Mouse (Mus musculus): ENCODE measurements around the gene Foxj3. TPM values are rescaled to one million over a fixed set of nuclear protein-coding genes. Genes with fewer than 3 reads are reported as not detected.

Foxj3 gene
- polyA plus RNA-seq, 1 experiment from 2014 or later, result 23.0 TPM

DNA sequence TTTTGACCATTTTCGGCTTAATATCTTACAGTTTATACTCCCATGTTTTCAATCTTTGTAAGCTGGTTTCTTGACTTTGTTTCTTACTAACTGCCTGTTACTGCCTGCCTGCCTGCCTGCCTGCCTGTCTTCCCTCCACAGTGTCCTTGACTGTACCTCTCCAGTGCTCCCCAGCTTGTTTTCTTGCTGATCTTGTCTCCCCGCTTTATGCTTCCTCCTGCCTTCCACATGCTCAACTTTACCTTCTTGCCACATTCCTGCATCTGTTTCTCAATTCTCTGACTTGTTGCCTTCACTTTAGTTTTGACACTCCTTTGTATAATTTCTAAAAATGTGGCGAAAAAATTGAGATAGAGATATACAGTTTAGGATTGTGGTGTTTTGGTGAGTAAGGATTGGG, 35.9 kb downstream of the Foxj3 start:
- Histone ChIP-seq H3K27me3 (ENCODE audit: control insufficient read depth, insufficient read depth, low read length) (no peaks in the 10 kb centered on the region), H3K4me3 (ENCODE audit: control insufficient read depth in 1 of 2, insufficient read depth in 1 of 2, low read depth in 1 of 2, low read length in 2 of 2) (no peak overlapping the region), H3K9me3 (ENCODE audit: control insufficient read depth, low read length) (no peaks in the 10 kb centered on the region), H3K9ac (ENCODE audit: low read length) (no peak overlapping the region), H3K4me1 (ENCODE audit: control insufficient read depth in 2 of 2, insufficient read depth in 2 of 2, low read length in 2 of 2) (peaks cover 3 to 41% of the 10 kb centered on the region in 2 experiments), H3K27ac (replicated peaks in 1 of 2; ENCODE audit: control insufficient read depth in 1 of 2, insufficient read depth in 1 of 2, low read depth in 2 of 2, low read length in 2 of 2) (0 out of 4 replicates have a peak overlapping the region, but pooled peaks of 1 of the 2 experiments have one; percentile 10), H3K36me3 (ENCODE audit: control insufficient read depth, insufficient read depth, low read length) (peaks cover 14% of the 10 kb centered on the region; the same call in 1 of the 2 replicates), H3K4me2 (ENCODE audit: low read length) (no peak overlapping the region)
- ATAC-seq (ENCODE audit: insufficient number of reproducible peaks, insufficient read depth, low FRiP score, low read depth), result no peak
- 93% methylated on average over 3 of the region's 3 CpGs for WGBS

DNA sequence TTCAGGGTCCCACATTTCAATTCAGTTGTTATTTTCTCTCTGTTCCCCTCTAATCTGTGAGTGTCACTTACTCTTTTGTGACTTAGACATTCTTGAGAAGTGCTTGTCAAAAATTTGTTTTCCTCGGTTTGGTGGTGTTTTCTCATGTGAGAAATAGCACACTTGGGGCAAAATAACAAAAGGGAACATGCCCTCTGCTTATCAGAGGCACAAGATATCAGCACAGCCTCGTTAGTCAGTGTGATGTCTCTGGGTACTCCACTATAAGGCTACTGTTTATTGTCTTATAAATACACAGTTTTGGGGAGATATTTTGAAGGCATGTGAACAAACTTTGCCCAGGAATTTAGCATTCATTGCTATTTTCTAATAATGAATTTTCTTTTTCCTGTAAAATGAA, 37.7 kb downstream of the Foxj3 start:
- Histone ChIP-seq H3K9me3 (ENCODE audit: control insufficient read depth, low read length) (no peaks in the 10 kb centered on the region), H3K4me1 (ENCODE audit: control insufficient read depth in 2 of 2, insufficient read depth in 2 of 2, low read length in 2 of 2) (peaks cover 3 to 34% of the 10 kb centered on the region in 2 experiments), H3K27me3 (ENCODE audit: control insufficient read depth, insufficient read depth, low read length) (no peaks in the 10 kb centered on the region), H3K4me2 (ENCODE audit: low read length) (no peak overlapping the region), H3K4me3 (ENCODE audit: control insufficient read depth in 1 of 2, insufficient read depth in 1 of 2, low read depth in 1 of 2, low read length in 2 of 2) (no peak overlapping the region), H3K27ac (replicated peaks in 1 of 2; ENCODE audit: control insufficient read depth in 1 of 2, insufficient read depth in 1 of 2, low read depth in 2 of 2, low read length in 2 of 2) (no peak overlapping the region), H3K9ac (ENCODE audit: low read length) (no peak overlapping the region), H3K36me3 (ENCODE audit: control insufficient read depth, insufficient read depth, low read length) (peaks cover 14% of the 10 kb centered on the region; the same call in 1 of the 2 replicates)
- no peak for ATAC-seq (ENCODE audit: insufficient number of reproducible peaks, insufficient read depth, low FRiP score, low read depth)
- 11% methylated on average over 2 of the region's 2 CpGs for WGBS

DNA sequence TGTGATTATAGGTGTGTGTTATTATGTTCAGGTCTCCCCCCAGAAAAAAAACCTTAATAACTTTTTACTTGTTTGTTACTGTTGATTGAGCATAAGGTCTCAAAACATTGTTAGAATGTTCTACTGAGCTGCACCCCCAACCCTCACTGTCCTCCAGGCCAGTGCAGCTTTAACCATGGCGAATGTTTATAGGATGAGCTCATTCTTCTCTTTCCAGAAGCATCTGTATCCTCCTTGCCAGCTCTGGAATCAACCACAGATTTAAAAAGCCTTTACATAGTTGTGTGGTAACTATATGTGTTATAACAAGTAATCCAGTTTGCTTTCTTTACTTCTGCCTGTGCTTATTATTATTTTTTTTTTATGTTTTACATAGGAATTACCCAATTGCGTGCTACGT, 38.7 kb downstream of the Foxj3 start:
- no peak overlapping the region for H3K4me3 ChIP-seq (ENCODE audit: control insufficient read depth in 1 of 2, insufficient read depth in 1 of 2, low read depth in 1 of 2, low read length in 2 of 2)
- ATAC-seq (ENCODE audit: insufficient number of reproducible peaks, insufficient read depth, low FRiP score, low read depth), result no peak
- no peaks in the 10 kb centered on the region for H3K9me3 ChIP-seq (ENCODE audit: control insufficient read depth, low read length)
- H3K4me2 ChIP-seq (ENCODE audit: low read length), result no peak overlapping the region
- peaks cover 14% of the 10 kb centered on the region; the same call in 1 of the 2 replicates for H3K36me3 ChIP-seq (ENCODE audit: control insufficient read depth, insufficient read depth, low read length)
- H3K27ac ChIP-seq (replicated peaks in 1 of 2; ENCODE audit: control insufficient read depth in 1 of 2, insufficient read depth in 1 of 2, low read depth in 2 of 2, low read length in 2 of 2), result peak overlapping the region in 1 of 2 experiments; percentile 68; a peak in 1 of 4 replicates
- no peaks in the 10 kb centered on the region for H3K27me3 ChIP-seq (ENCODE audit: control insufficient read depth, insufficient read depth, low read length)
- no peak overlapping the region for H3K9ac ChIP-seq (ENCODE audit: low read length)
- 68% methylated on average over 3 of the region's 3 CpGs for WGBS
- H3K4me1 ChIP-seq (ENCODE audit: control insufficient read depth in 2 of 2, insufficient read depth in 2 of 2, low read length in 2 of 2), result peaks cover 3 to 34% of the 10 kb centered on the region in 2 experiments

DNA sequence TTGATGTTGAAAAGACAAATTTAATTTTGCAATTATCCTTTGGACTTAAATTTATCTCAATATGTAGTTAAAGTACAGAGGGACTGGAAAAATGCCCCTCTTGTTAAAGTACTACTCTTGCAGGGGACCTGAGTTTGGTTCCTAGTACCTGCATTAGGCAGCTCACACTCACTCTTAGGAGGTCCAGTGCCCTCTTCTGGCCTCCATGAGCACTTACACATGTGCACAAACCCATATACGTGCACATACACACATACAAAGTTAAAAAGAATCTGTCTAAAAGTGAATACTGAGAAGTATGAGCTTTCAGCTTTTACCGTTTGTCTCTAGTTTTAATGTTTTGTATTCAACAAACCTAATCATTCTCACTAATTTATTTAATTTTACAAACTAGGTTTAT, 51.2 kb downstream of the Foxj3 start:
- no peaks in the 10 kb centered on the region for H3K9me3 ChIP-seq (ENCODE audit: control insufficient read depth, low read length)
- WGBS, result 94% methylated on average over 2 of the region's 2 CpGs
- no peak overlapping the region for H3K27ac ChIP-seq (replicated peaks in 1 of 2; ENCODE audit: control insufficient read depth in 1 of 2, insufficient read depth in 1 of 2, low read depth in 2 of 2, low read length in 2 of 2)
- H3K4me1 ChIP-seq (ENCODE audit: control insufficient read depth in 2 of 2, insufficient read depth in 2 of 2, low read length in 2 of 2), result peaks cover 0 to 19% of the 10 kb centered on the region in 2 experiments; a peak in 2 of 4 replicates
- H3K27me3 ChIP-seq (ENCODE audit: control insufficient read depth, insufficient read depth, low read length), result no peaks in the 10 kb centered on the region
- H3K36me3 ChIP-seq (ENCODE audit: control insufficient read depth, insufficient read depth, low read length), result peaks cover 25% of the 10 kb centered on the region
- no peak for ATAC-seq (ENCODE audit: insufficient number of reproducible peaks, insufficient read depth, low FRiP score, low read depth)
- H3K9ac ChIP-seq (ENCODE audit: low read length), result no peak overlapping the region
- no peak overlapping the region for H3K4me2 ChIP-seq (ENCODE audit: low read length)
- H3K4me3 ChIP-seq (ENCODE audit: control insufficient read depth in 1 of 2, insufficient read depth in 1 of 2, low read depth in 1 of 2, low read length in 2 of 2), result no peak overlapping the region

DNA sequence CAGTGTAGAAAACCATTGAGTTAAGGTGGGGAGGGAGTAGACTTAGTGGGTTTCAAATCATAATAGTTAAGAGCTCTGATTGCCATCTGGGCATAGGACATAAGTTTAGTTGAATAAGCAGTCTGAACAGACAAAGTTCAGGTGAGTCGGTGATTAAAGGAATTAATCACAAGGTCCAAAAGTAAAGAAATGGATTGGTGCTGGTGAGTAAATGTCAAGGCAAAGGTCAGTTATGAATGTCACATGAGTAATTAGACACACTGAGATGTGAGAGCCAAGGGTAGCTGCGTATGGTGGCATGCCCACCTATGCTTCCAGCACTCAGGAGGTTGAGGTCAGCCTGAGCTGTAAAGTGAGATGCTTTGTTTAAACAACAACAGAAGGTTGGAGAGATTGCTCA, 52.6 kb downstream of the Foxj3 start:
- WGBS, result 74% methylated on average over 2 of the region's 2 CpGs
- no peak for ATAC-seq (ENCODE audit: insufficient number of reproducible peaks, insufficient read depth, low FRiP score, low read depth)
- H3K9ac ChIP-seq (ENCODE audit: low read length), result no peak overlapping the region

DNA sequence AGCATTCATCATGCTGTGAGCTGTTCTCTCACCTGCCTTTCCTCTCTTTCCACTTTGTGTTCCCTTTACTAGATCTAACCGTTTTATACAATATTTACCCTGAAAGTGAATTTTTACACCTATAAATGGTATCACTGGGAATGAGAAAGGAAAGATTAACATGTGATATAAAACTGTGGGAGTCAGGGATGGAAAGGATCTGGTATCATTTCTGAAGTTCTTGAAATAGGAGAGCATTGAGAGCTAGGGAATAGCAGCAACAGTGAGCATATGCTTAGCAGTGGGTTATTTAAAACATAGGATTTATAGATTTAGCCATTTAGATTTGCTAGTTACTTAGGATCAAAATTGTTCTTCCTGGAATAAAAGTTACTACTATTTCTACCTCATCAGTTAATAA, 53.2 kb downstream of the Foxj3 start:
- H3K4me1 ChIP-seq (ENCODE audit: control insufficient read depth in 2 of 2, insufficient read depth in 2 of 2, low read length in 2 of 2), result peaks cover 0 to 13% of the 10 kb centered on the region in 2 experiments; a peak in 2 of 4 replicates
- WGBS, result 75% methylated on average over 1 of the region's 1 CpGs
- no peaks in the 10 kb centered on the region for H3K9me3 ChIP-seq (ENCODE audit: control insufficient read depth, low read length)
- no peak for ATAC-seq (ENCODE audit: insufficient number of reproducible peaks, insufficient read depth, low FRiP score, low read depth)
- no peak overlapping the region for H3K9ac ChIP-seq (ENCODE audit: low read length)
- no peak overlapping the region for H3K4me2 ChIP-seq (ENCODE audit: low read length)
- no peak overlapping the region for H3K4me3 ChIP-seq (ENCODE audit: control insufficient read depth in 1 of 2, insufficient read depth in 1 of 2, low read depth in 1 of 2, low read length in 2 of 2)
- H3K27me3 ChIP-seq (ENCODE audit: control insufficient read depth, insufficient read depth, low read length), result no peaks in the 10 kb centered on the region
- H3K27ac ChIP-seq (replicated peaks in 1 of 2; ENCODE audit: control insufficient read depth in 1 of 2, insufficient read depth in 1 of 2, low read depth in 2 of 2, low read length in 2 of 2), result no peak overlapping the region
- peaks cover 25% of the 10 kb centered on the region for H3K36me3 ChIP-seq (ENCODE audit: control insufficient read depth, insufficient read depth, low read length)

More for the DNA sequence above, 52.6 kb downstream of the Foxj3 start:
- Histone ChIP-seq H3K4me3 (ENCODE audit: control insufficient read depth in 1 of 2, insufficient read depth in 1 of 2, low read depth in 1 of 2, low read length in 2 of 2) (no peak overlapping the region), H3K4me1 (ENCODE audit: control insufficient read depth in 2 of 2, insufficient read depth in 2 of 2, low read length in 2 of 2) (peaks cover 0 to 13% of the 10 kb centered on the region in 2 experiments; a peak in 2 of 4 replicates), H3K4me2 (ENCODE audit: low read length) (no peak overlapping the region), H3K27ac (replicated peaks in 1 of 2; ENCODE audit: control insufficient read depth in 1 of 2, insufficient read depth in 1 of 2, low read depth in 2 of 2, low read length in 2 of 2) (no peak overlapping the region), H3K9me3 (ENCODE audit: control insufficient read depth, low read length) (no peaks in the 10 kb centered on the region), H3K27me3 (ENCODE audit: control insufficient read depth, insufficient read depth, low read length) (no peaks in the 10 kb centered on the region), H3K36me3 (ENCODE audit: control insufficient read depth, insufficient read depth, low read length) (peaks cover 25% of the 10 kb centered on the region)

DNA sequence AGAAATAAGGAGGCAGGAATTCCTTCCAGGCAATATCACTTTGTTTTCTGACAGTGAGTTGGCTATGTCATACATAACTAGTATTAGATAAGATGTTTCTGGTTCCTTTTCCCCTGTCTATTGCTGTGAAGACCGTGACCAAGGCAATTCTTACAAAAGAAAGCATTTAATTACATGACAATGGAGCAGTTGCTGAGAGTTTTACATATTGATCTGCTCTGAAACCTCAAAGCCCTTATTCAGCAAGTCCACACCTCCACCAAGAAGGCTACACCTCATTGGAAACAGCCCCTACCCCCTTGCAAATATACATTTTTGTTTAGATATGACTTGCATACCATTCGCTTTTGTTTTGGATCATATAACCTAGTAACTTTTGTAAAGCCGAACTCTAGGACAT, 55.7 kb downstream of the Foxj3 start:
- peaks cover 0 to 13% of the 10 kb centered on the region in 2 experiments; a peak in 2 of 4 replicates for H3K4me1 ChIP-seq (ENCODE audit: control insufficient read depth in 2 of 2, insufficient read depth in 2 of 2, low read length in 2 of 2)
- H3K4me2 ChIP-seq (ENCODE audit: low read length), result no peak overlapping the region
- H3K36me3 ChIP-seq (ENCODE audit: control insufficient read depth, insufficient read depth, low read length), result peaks cover 6% of the 10 kb centered on the region
- 69% methylated on average over 3 of the region's 3 CpGs for WGBS
- H3K4me3 ChIP-seq (ENCODE audit: control insufficient read depth in 1 of 2, insufficient read depth in 1 of 2, low read depth in 1 of 2, low read length in 2 of 2), result no peak overlapping the region
- no peak overlapping the region for H3K9ac ChIP-seq (ENCODE audit: low read length)
- ATAC-seq (ENCODE audit: insufficient number of reproducible peaks, insufficient read depth, low FRiP score, low read depth), result no peak
- no peaks in the 10 kb centered on the region for H3K27me3 ChIP-seq (ENCODE audit: control insufficient read depth, insufficient read depth, low read length)
- H3K9me3 ChIP-seq (ENCODE audit: control insufficient read depth, low read length), result no peaks in the 10 kb centered on the region
- no peak overlapping the region for H3K27ac ChIP-seq (replicated peaks in 1 of 2; ENCODE audit: control insufficient read depth in 1 of 2, insufficient read depth in 1 of 2, low read depth in 2 of 2, low read length in 2 of 2)

DNA sequence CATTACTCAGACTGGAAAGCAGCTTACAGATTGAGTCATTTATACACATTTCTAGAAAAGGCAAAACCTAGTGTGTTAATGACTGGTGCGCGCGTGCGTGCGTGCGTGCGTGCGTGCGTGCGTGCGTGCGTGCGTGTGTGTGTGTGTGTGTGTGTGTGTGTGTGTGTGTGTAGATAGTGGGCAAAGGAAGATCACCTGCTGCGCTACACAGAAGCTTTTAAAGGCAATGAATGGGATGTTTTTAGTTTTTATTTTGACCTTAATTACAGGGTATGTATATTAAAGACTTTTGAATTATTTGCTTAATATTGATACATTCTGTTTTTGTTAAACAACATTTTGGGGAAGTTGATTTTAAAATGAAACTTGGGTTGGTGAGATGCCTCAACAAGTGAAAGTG, 57.5 kb downstream of the Foxj3 start:
- 91% methylated on average over 14 of the region's 14 CpGs for WGBS
- Histone ChIP-seq H3K36me3 (ENCODE audit: control insufficient read depth, insufficient read depth, low read length) (no peaks in the 10 kb centered on the region), H3K4me1 (ENCODE audit: control insufficient read depth in 2 of 2, insufficient read depth in 2 of 2, low read length in 2 of 2) (peaks cover 0 to 12% of the 10 kb centered on the region in 2 experiments; a peak in 2 of 4 replicates), H3K27me3 (ENCODE audit: control insufficient read depth, insufficient read depth, low read length) (no peaks in the 10 kb centered on the region), H3K4me2 (ENCODE audit: low read length) (no peak overlapping the region), H3K9me3 (ENCODE audit: control insufficient read depth, low read length) (no peaks in the 10 kb centered on the region), H3K9ac (ENCODE audit: low read length) (no peak overlapping the region), H3K27ac (replicated peaks in 1 of 2; ENCODE audit: control insufficient read depth in 1 of 2, insufficient read depth in 1 of 2, low read depth in 2 of 2, low read length in 2 of 2) (no peak overlapping the region), H3K4me3 (ENCODE audit: control insufficient read depth in 1 of 2, insufficient read depth in 1 of 2, low read depth in 1 of 2, low read length in 2 of 2) (no peak overlapping the region)
- no peak for ATAC-seq (ENCODE audit: insufficient number of reproducible peaks, insufficient read depth, low FRiP score, low read depth)

Data from heart, embryonic 14.5 days (tissue).